Mouse (Mus musculus) heart, adult 2 months (tissue): ENCODE results near the gene Optc.

Experiments
- CTCF ChIP-seq: fragments of 200-600 bp; IDR thresholded peaks from 2 replicates; pipeline ENCODE4 v1.8.1; 2022; ENCODE audit warnings: antibody characterized with exemption, mild to moderate bottlenecking, moderate library complexity
- EP300 ChIP-seq: fragments of 200-500 bp; IDR thresholded peaks from 2 replicates; pipeline ENCODE4 v1.6.1; 2011; ENCODE audit warnings: low read depth, low read length, control low read depth; ENCODE audit not compliant: insufficient read depth
- POLR2A ChIP-seq: fragments of 200-500 bp; IDR thresholded peaks from 2 replicates; pipeline ENCODE4 v1.6.1; 2011; ENCODE audit warnings: mild to moderate bottlenecking, low read depth, low read length, control low read depth; ENCODE audit not compliant: insufficient read depth

GRCm38 (mm10) chr1:133925223-133925622 is 17.4 kb upstream of the Optc start:
- no peak for TF ChIP-seq CTCF
- TF ChIP-seq POLR2A: no peak
- no peak for TF ChIP-seq EP300
